Mouse (Mus musculus) hindbrain, embryonic 15.5 days (tissue): ENCODE results near the gene Ddit4l. TPM values are rescaled to one million over a fixed set of nuclear protein-coding genes. Genes with fewer than 3 reads are reported as not detected.
"Not testable (repeated sequence)": the region's sequence is repeated elsewhere in the genome, so short reads cannot be mapped to it uniquely, and the experiment has no call there.

Source experiments
- ATAC-seq: fragments of 200-750 bp; cut with Nextera tagmentation; 2 replicates; pipeline ENCODE4 v1.8.0; 2017; ENCODE audit warnings: low read depth, moderate number of reproducible peaks, moderate TSS enrichment; ENCODE audit not compliant: low FRiP score
- H3K27ac ChIP-seq: fragments of 300-500 bp; sonication (generic); replicated peaks from 2 replicates; pipeline ENCODE4 v1.5.1; 2015; ENCODE audit warnings: mild to moderate bottlenecking, inconsistent platforms
- H3K27me3 ChIP-seq: fragments of 300-500 bp; sonication (generic); 2 replicates; pipeline ENCODE4 v1.6.1; 2015; ENCODE audit warnings: control low read depth, inconsistent platforms
- H3K36me3 ChIP-seq: fragments of 300-500 bp; sonication (generic); 2 replicates; pipeline ENCODE4 v1.6.1; 2015; ENCODE audit warnings: control low read depth, inconsistent platforms
- H3K4me1 ChIP-seq: fragments of 300-500 bp; sonication (generic); replicated peaks from 2 replicates; pipeline ENCODE4 v1.6.1; 2015; ENCODE audit warnings: control low read depth, inconsistent platforms
- H3K4me2 ChIP-seq: fragments of 300-500 bp; sonication (generic); 2 replicates; pipeline ENCODE4 v1.6.1; 2015; ENCODE audit warnings: moderate library complexity, mild to moderate bottlenecking, inconsistent platforms
- H3K4me3 ChIP-seq: fragments of 300-500 bp; sonication (generic); 2 replicates; pipeline ENCODE4 v1.5.1; 2015; ENCODE audit warnings: mild to moderate bottlenecking, inconsistent platforms
- H3K9ac ChIP-seq: fragments of 300-500 bp; sonication (generic); 2 replicates; pipeline ENCODE4 v1.6.1; 2015; ENCODE audit warnings: inconsistent platforms
- H3K9me3 ChIP-seq: fragments of 300-500 bp; sonication (generic); 2 replicates; pipeline ENCODE4 v1.6.1; 2016; ENCODE audit warnings: control low read depth, inconsistent platforms
- WGBS: fragments of 180-500 bp; shearing (Covaris S2); methylation state at CpG from one replicate; pipeline ENCODE4 v1.1.7; 2015; 5-methylcytosine and 5-hydroxymethylcytosine counted together
- polyA plus RNA-seq: library from polyadenylated mRNA; unstranded; fragments of >200 nt; fragmentation: Nextera tagmentation; extraction: Ambion mirVana; gene quantifications from 2 replicates; pipeline ENCODE4 v1.2.1, GENCODE M21; 2015

Gene Ddit4l
- polyA plus RNA-seq = 7.8 and 9.5 TPM in 2 replicates

GRCm38 (mm10) chr3:137621312-137621711 lies at the start of gene Ddit4l:
Gene Ddit4l (plus strand): TSS chr3:137621612.
- WGBS = 93% methylated on average over 3 of the region's 3 CpGs
- Histone ChIP-seq H3K4me1 (peaks cover 15% of the 10 kb centered on the region), H3K27me3 (peaks cover 17% of the 10 kb centered on the region; the same call in 1 of the 2 replicates)
- not testable (repeated sequence) for H3K36me3 ChIP-seq, ATAC-seq, H3K4me3 ChIP-seq, H3K27ac ChIP-seq, H3K9me3 ChIP-seq, H3K9ac ChIP-seq, H3K4me2 ChIP-seq

- ATAC-seq = no peak
- H3K4me2 ChIP-seq = no peak overlapping the region
- WGBS = 61% methylated on average over 4 of the region's 4 CpGs
- H3K4me3 ChIP-seq = no peak overlapping the region
- no peaks in the 10 kb centered on the region for H3K4me1 ChIP-seq
- H3K27ac ChIP-seq = no peak overlapping the region
- H3K36me3 ChIP-seq = no peaks in the 10 kb centered on the region
- H3K27me3 ChIP-seq = no peaks in the 10 kb centered on the region
- no peak overlapping the region for H3K9ac ChIP-seq
- no peaks in the 10 kb centered on the region for H3K9me3 ChIP-seq
Observed at GRCm38 (mm10) chr3:137576146-137576545, 45.3 kb upstream of the Ddit4l start.

GRCm38 (mm10) chr3:137586376-137586969 lies 34.9 kb upstream of the Ddit4l start:
- ATAC-seq = no peak
- H3K4me1 ChIP-seq = no peaks in the 10 kb centered on the region
- WGBS = 92% methylated on average over 5 of the region's 5 CpGs

GRCm38 (mm10) chr3:137589811-137590210 lies 31.6 kb upstream of the Ddit4l start:
- Histone ChIP-seq H3K36me3 (no peaks in the 10 kb centered on the region), H3K27ac (no peak overlapping the region), H3K4me1 (no peaks in the 10 kb centered on the region), H3K27me3 (no peaks in the 10 kb centered on the region), H3K4me2 (no peak overlapping the region), H3K4me3 (no peak overlapping the region), H3K9me3 (no peaks in the 10 kb centered on the region), H3K9ac (no peak overlapping the region)
- WGBS = 83% methylated on average over 4 of the region's 4 CpGs
- no peak for ATAC-seq

More at GRCm38 (mm10) chr3:137586376-137586969, 34.9 kb upstream of the Ddit4l start:
- no peak overlapping the region for H3K27ac ChIP-seq
- no peak overlapping the region for H3K9ac ChIP-seq
- no peak overlapping the region for H3K4me3 ChIP-seq
- H3K4me2 ChIP-seq = no peak overlapping the region
- no peaks in the 10 kb centered on the region for H3K27me3 ChIP-seq
- H3K9me3 ChIP-seq = no peaks in the 10 kb centered on the region
- no peaks in the 10 kb centered on the region for H3K36me3 ChIP-seq

- Histone ChIP-seq H3K4me1 (no peaks in the 10 kb centered on the region), H3K27me3 (no peaks in the 10 kb centered on the region), H3K4me3 (no peak overlapping the region), H3K36me3 (no peaks in the 10 kb centered on the region), H3K9me3 (no peaks in the 10 kb centered on the region), H3K9ac (no peak overlapping the region), H3K4me2 (no peak overlapping the region), H3K27ac (no peak overlapping the region)
- WGBS = 41% methylated on average over 4 of the region's 4 CpGs
- ATAC-seq = no peak
Observed at GRCm38 (mm10) chr3:137594332-137594905, 27.0 kb upstream of the Ddit4l start.

- no peaks in the 10 kb centered on the region for H3K9me3 ChIP-seq
- H3K27me3 ChIP-seq = no peaks in the 10 kb centered on the region
- no peak overlapping the region for H3K9ac ChIP-seq
- H3K4me2 ChIP-seq = no peak overlapping the region
- no peaks in the 10 kb centered on the region for H3K36me3 ChIP-seq
- no peaks in the 10 kb centered on the region for H3K4me1 ChIP-seq
- no peak overlapping the region for H3K4me3 ChIP-seq
- H3K27ac ChIP-seq = no peak overlapping the region
- 77% methylated on average over 1 of the region's 1 CpGs for WGBS
- ATAC-seq = no peak
Observed at GRCm38 (mm10) chr3:137608918-137609435, 12.4 kb upstream of the Ddit4l start.

- Histone ChIP-seq H3K9me3 (no peaks in the 10 kb centered on the region), H3K36me3 (no peaks in the 10 kb centered on the region), H3K27me3 (no peaks in the 10 kb centered on the region), H3K4me2 (no peak overlapping the region), H3K4me1 (no peaks in the 10 kb centered on the region), H3K27ac (no peak overlapping the region), H3K4me3 (no peak overlapping the region), H3K9ac (no peak overlapping the region)
- no peak for ATAC-seq
- 91% methylated on average over 6 of the region's 6 CpGs for WGBS
Observed at GRCm38 (mm10) chr3:137610457-137611109, 10.8 kb upstream of the Ddit4l start.

- Histone ChIP-seq H3K36me3 (no peaks in the 10 kb centered on the region), H3K9me3 (no peaks in the 10 kb centered on the region), H3K4me1 (no peaks in the 10 kb centered on the region), H3K4me3 (no peak overlapping the region), H3K27me3 (no peaks in the 10 kb centered on the region), H3K4me2 (no peak overlapping the region), H3K9ac (no peak overlapping the region), H3K27ac (no peak overlapping the region)
- no peak for ATAC-seq
- WGBS = 61% methylated on average over 4 of the region's 4 CpGs
Observed at GRCm38 (mm10) chr3:137611110-137611857, 10.1 kb upstream of the Ddit4l start.

GRCm38 (mm10) chr3:137611981-137612380 lies 9.4 kb upstream of the Ddit4l start:
- ATAC-seq = no peak
- Histone ChIP-seq H3K4me1 (no peaks in the 10 kb centered on the region), H3K4me3 (no peak overlapping the region), H3K4me2 (no peak overlapping the region), H3K27ac (no peak overlapping the region), H3K9me3 (no peaks in the 10 kb centered on the region), H3K36me3 (no peaks in the 10 kb centered on the region), H3K9ac (no peak overlapping the region), H3K27me3 (no peaks in the 10 kb centered on the region)
- WGBS = 75% methylated on average over 2 of the region's 2 CpGs

GRCm38 (mm10) chr3:137620540-137620939 lies 872 bp upstream of the Ddit4l start:
- no peak overlapping the region for H3K9ac ChIP-seq
- peaks cover 15% of the 10 kb centered on the region for H3K4me1 ChIP-seq
- no peak overlapping the region for H3K27ac ChIP-seq
- H3K4me2 ChIP-seq = no peak overlapping the region
- no peaks in the 10 kb centered on the region for H3K36me3 ChIP-seq
- H3K27me3 ChIP-seq = peaks cover 17% of the 10 kb centered on the region; the same call in 1 of the 2 replicates
- no peaks in the 10 kb centered on the region for H3K9me3 ChIP-seq
- H3K4me3 ChIP-seq = no peak overlapping the region
- no peak for ATAC-seq
- 72% methylated on average over 5 of the region's 5 CpGs for WGBS

GRCm38 (mm10) chr3:137622091-137622490 lies 679 bp downstream of the Ddit4l start:
- peaks cover 15% of the 10 kb centered on the region for H3K4me1 ChIP-seq
- ATAC-seq = no peak
- H3K4me2 ChIP-seq = no peak overlapping the region
- no peaks in the 10 kb centered on the region for H3K9me3 ChIP-seq
- H3K4me3 ChIP-seq = no peak overlapping the region
- WGBS = 46% methylated on average over 6 of the region's 6 CpGs
- H3K27me3 ChIP-seq = peaks cover 17% of the 10 kb centered on the region; the same call in 1 of the 2 replicates
- H3K27ac ChIP-seq = no peak overlapping the region
- H3K9ac ChIP-seq = no peak overlapping the region
- no peaks in the 10 kb centered on the region for H3K36me3 ChIP-seq
